Mouse (Mus musculus) c-Kit-negative CD71-positive TER-119-positive erythroid progenitor cells, embryonic 14.5 days (primary cell): Measurements from ENCODE around the gene Lpcat3.

Experiments used
- DNase-seq: peaks from one replicate; pipeline ENCODE4 v3.0.0-alpha.2; 2013; ENCODE audit warnings: low read depth, low spot score

Lpcat3 gene

DNA sequence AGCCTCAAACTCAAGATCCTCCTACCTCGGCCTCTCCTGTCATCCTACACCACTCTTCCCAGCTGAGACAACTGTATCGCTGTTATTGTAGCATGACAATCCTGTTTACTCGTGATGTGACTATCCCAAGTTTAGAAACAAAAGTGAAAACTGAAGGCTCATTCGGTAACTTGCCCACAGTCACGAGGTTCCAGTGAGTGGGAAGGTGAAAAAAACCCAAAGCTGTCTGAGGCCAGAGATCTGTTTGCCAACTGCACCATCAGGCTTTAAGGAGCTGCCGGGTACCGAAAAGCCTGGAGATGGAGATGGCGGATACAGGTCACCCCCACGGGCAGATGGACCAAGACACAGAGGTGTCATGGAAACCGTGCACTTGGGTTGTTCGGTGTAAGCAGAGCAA is 74.2 kb downstream of the Lpcat3 start:
- no peak for DNase-seq

DNA sequence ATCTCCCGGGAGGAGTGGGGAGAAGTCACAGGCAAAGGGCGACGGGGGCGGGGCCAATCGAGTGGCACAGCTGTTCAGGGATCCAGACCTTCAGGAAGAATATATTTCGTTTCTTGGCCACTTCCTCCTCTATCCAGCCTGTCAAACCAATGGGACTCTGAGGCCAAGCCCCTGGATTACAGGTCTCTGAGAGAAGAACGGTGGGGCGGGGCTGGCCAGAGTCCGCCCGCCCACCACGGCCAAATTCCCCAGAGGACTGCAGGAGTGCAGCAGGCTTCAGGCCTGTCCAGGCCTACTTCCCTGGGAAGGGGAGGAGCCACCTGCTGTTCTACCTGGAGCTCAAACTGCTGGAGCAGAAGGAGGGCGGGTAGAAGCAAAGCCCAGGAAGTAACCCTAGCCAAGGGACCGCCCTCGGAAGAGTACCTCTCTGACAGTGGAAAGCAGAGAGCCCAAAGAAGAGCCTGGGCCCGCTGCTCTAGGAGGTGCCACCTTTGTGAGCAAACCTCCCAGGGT is 75.7 kb downstream of the Lpcat3 start, which contains the start of gene Ptpn6:
TSS of gene Ptpn6 (minus strand) at position 204 of the 513 bp plus-strand sequence.
- no peak for DNase-seq

DNA sequence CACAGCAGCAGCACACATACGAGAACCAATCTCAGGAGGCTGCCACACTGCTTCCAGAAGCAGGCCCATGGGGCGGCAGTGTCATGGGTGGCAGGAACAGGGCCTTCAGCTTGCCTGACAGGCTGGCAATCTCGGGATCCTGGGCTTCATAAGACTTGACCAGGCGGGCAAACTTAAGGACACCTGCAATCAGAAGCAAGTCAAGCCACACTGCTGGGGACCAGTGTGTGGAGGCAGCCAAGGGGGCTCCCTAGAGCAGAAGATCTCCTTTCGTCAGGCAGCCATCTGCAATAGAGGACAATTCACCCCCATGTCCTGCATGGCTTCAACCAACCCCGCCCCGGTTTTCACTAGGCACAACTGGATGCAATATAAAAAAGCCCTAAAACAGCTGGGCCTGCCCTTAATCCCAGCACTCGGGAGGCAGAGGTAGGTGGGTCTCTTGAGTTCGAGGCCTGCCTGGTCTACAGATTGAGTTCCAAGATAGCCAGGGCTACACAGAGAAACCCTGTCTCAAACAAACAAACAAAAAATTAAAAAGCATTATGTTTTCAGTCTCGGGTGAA is 76.5 kb downstream of the Lpcat3 start:
- no peak for DNase-seq

DNA sequence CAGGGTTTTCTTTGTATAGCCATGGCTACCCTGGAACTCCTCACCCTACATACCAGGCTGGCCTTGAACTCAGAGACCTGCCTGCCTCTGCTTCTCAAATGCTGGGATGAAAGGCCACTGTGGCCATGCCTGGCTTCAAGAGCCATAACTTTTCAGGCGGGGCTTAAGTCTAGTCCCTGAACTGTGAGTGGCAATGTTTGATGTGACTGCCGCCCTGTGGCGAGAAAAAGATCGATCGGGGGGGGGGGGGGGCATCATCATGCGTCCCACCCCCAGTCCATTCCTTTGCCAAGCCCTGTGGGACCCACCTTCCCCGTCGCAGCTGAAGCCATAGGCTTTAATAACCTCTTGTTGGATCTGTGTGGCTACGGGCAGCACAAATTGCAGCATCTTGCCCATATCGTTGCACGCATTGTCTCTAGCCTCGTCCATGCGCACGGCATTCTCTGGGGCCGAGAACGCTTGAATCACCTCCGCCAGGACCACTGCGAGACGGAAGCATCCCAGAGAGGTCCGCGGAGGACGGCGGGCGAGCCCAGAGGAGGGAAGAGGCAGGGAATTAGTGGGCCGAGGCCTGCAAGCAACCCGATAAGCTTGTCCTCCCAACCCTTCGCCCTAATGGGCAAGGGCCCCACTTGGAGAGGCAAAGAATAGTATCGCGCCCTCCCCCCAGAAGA is 77.5 kb downstream of the Lpcat3 start:
- DNase-seq, result no peak

DNA sequence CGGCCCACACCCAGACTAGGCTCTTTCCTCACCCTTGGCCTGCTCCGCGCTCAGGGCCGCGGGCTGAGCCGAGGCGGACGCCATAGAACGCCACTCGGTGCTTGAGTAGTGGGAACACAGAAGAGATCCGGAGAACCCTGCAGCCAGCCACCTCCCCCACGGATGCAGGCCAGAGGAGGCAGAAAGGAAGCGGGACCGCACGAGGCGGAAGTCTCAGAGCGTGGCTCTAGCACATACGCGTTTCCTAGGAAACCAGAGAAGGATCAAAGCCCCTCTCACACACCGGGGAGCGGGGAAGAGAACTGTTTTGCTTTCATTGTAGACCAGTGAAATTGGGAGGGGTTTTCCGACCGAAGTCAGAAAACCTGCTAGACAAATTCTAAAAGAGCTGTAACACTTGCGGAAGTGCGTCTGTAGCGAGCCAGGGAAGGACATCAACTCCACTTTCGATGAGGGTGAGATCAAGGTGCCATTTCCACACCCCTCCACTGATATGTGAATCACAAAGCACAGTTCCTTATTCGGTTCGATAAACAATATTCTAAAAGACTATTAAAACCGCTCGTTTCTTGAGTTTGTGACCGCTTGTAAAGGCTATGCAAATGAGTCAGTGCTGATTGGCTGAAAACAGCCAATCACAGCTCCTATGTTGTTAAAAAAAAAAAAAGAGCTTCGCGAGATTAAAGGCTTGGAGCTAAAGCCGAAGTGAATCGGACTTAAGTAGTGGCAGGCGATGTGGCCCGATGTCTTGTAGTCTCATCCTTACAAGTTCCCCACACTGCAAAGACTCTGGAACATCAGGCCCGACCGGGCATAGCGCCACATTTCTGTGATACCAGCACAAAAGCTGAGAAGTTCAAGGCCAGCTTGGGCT is 78.3 kb downstream of the Lpcat3 start, which contains the start of gene Grcc10:
TSS of gene Grcc10 (minus strand) at position 487 of the 874 bp plus-strand sequence.
- DNase-seq, result peak; percentile 72

DNA sequence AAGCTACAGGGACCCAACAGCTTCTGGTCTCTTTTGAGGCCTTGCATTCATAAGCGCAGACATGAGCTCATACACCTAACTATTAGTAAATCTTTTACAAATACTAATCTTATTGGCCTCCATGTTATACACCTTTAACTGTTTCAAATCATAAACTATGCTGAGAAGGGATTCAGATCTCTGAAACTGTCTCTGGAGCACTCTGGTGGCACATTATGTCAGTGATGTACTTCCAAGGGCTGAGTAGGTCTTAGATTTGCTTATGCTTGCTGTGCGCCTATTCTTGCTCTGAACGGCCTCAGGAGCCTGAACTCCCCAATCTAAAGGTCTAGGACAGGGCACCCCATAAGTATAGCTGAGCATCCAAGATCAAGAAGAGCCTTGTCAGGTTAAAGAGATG is 79.0 kb downstream of the Lpcat3 start:
- DNase-seq, result no peak

DNA sequence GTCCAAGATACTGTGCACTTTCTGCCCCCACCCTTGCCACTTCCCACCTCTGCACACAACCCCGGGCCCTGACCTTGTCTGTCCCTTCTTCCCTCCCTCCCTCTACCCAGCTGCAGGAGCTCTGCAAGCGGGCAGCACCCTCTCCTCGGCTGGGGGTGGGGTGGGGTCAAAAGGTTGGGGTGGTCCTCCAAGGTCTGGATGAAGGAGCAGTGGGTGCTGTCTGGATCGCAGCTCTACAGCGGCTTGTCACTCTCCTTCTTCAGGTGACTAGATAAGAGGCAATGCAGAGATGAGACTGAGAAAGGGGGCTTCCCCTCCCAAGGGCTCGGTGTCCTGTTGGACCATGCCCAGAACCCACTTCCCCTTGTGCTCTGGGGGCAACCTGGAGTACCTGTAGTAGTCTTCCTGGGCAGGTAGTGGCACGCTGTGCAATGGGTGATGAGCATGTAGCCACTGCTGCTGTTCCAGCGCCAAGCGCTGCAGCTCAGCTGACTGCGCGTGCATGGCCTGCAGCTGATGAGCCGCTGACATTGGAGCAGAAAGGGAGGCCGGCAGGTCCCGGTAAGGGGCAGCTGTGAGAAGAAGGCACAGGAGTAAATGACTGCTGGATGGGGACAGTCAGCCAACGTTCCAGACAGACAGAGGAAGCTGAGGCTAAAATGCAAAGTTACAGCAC is 80.2 kb downstream of the Lpcat3 start:
- DNase-seq, result no peak

DNA sequence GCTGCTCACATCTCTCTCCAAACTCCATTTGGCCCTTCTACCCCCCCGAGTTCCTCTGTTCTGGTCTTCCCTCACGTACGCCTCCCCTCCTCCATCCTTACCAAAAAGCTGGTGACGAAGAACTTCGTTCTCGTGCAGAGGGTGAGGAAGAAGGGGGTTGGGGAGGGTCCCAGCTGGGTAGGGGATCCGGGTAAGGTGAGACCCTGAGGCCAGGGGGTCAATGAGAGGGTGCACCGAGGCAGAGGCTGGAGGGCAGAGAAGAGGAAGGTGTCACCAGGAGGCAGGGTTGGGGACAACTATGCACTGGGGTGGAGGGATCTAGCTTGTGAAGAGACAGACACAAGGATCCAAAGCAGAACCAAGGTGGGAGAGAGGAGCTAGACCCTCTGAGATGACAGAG is 80.8 kb downstream of the Lpcat3 start:
- no peak for DNase-seq

DNA sequence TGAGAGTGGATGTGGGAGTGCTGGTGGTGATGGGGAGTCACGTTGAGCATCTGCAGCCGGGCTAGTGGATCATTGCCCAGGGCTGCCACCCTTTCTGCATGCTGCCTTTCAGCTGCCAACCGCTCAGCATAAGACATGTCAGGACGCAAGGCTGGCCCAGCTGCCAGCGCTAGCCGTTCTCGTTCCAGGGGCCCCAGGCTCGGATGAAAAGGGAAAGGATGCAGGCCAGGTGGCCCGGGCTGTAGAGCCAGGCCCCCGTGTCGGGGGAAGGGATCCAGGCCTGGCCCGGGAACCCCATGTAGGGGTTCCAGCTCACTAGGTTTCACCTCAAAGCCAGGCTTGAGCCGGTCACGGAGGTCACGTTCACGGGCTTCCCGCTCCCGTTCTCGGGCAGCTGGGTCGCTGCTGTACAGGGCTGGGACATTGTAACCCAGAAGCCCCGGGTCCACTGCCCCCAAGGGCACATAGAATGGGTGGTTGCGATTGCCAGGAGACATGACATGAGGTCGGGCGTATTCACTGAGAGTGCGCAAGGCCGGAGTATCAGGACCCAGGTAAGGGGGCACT is 82.0 kb downstream of the Lpcat3 start:
- DNase-seq, result no peak

DNA sequence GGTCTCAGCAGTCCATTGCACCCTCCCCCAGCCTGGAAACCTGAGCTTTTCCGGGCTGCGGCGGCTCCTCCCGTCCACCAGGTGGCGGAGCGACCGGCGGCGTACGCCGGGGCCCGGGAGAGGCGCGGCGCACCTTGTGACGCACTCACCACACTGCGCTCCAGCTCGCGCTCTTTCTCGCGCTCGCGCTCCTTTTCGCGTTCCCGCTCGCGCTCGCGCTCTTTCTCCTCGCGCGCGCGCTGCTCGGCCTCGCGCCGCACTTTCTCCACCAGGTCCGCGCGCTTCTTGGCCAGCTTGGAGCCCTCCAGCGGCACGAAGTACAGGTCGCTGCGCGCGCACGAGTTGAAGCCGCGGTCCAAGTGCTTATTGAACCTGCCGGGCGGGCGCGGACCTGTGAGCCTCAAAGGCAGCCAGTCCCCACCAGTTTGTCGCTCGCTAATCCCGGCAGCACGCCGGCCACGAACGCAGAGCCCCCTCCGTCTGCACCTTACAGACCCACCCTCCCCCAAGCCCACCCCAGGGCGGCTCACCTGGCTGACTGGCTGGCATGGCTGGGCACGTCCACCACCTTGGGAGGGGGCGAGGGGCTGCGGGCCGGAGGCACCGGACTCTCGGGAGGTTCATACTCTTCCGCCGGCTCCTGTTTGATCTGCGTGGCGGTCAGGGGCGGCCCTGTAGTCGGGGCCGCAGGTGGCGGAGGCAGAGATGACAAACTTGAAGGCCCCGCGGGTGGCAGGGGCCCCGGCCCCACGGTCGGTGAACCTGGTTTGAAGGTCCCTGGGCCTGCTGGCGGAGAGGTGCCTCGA is 82.9 kb downstream of the Lpcat3 start:
- peak; percentile 82 for DNase-seq

DNA sequence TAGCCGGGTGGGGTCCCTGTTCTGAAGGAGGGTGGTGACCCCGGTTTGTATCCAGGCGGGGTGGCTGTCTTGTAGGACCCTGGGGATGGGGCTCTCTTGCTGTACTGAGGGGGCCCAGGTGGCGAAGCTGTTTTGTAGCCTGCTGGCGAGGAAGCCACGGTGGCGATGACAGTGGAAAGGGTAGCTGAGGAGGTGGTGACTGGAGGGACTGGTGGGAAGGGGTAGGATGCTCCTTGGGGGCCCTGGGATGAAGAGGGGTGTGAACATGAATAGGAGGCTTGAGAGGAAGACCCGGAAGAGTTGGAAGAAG is 83.4 kb downstream of the Lpcat3 start:
- DNase-seq, result no peak

DNA sequence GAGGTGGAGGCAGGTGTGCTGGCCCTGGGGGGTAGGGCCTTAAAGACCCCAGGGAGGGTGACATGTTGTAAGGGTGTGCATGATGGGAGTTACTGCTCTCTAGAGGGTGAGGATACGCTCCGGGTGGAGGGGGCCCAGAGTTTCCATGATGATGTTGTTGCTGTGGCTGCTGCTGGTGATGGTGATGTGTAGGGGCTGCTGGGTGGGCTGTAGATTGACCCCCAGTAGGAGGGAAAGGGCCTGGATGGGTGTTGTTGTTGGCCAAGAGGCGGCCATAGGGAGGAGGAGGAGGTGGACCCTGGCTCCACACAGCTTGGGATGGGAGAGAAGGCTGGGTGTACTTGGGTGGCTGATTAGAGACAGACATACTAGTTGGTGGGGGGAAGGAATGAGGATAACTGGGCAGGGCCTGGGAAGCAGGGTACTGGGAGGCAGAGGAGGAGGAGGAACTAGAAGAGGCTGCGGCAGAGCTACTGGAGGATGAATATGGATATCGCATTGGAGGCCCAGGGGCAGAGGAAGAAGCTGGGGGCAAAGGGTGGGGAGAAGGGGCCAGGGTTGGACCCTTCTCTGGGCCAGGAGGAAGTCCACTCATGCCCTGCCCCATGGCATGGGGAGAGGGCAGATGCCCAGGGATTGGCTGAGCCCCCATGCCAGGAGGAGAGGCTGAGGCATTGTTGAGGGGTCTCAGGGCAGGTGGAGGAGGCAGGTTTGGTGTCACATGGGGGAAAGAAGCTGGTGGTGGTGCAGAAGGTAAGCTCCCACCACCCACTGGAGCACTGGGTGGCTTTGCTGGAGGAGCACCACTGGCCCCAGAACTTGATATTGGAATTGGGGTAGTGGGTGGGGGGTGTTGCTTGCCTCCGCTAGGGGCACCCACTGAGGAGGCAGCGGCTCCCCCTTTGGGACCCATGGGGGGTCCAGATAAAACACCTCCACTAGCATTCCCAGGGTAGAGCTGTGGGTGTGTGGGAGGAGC is 84.1 kb downstream of the Lpcat3 start:
- no peak for DNase-seq

DNA sequence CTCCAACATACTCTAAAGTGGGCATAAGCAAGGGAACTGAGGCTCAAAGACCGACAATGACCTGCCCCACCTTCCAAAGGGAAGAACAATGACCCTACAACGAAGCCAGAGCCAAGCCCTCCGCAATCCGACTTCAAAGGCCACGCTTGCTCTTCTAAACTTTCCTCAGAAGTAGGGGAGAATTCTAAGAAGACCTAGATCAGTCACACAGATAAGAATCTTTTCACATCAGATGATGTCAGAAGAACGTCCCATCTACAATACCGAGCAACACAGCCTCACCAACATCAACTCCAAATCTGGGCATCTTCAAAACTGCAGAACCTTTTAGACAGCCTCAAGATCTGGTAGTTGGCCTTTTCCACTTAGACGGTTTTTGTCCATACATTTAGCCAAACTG is 87.6 kb downstream of the Lpcat3 start:
- no peak for DNase-seq

DNA sequence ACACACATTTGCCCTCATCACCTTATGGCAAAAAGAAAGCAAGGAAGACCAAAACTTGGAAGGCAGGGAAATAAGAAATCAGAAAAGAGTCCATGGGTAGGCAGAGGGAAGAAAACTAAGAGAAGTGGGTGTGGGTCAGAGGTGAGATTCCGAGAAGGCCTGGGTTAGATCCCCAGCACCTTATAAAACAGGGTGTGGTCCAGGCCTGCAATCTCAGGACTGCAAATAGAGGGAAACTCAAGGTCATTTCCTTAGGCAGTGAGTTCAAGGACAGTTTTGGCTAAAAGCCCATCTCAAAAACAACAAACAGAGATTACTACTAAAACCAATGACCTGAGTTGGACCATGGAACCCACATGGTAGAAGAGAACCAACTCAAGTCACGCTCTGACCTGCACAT is 91.0 kb downstream of the Lpcat3 start:
- no peak for DNase-seq
